Mouse (Mus musculus) forebrain, embryonic 16.5 days (tissue): ENCODE measurements around the gene Gm10271. TPM values are rescaled to one million over a fixed set of nuclear protein-coding genes. Genes with fewer than 3 reads are reported as not detected.
A peak's percentile ranks its signal among the peaks of the same experiment; 100 is the strongest.

Experiments used
- ATAC-seq: fragments of 200-750 bp; cut with Nextera tagmentation; 2 replicates; pipeline ENCODE4 v1.8.0; 2017; ENCODE audit warnings: mild to moderate bottlenecking, moderate library complexity
- H3K27ac ChIP-seq: fragments of 300-500 bp; sonication (generic); 2 replicates; pipeline ENCODE4 v1.5.1; 2014; ENCODE audit warnings: low read length, control low read depth
- H3K27me3 ChIP-seq: fragments of 300-500 bp; sonication (generic); replicated peaks from 2 replicates; pipeline ENCODE4 v1.6.1; 2014; ENCODE audit warnings: low read length; ENCODE audit not compliant: control insufficient read depth, insufficient read depth
- H3K36me3 ChIP-seq: fragments of 300-500 bp; sonication (generic); 2 replicates; pipeline ENCODE4 v1.6.1; 2014; ENCODE audit not compliant: control insufficient read depth, insufficient read depth
- H3K4me1 ChIP-seq: fragments of 300-500 bp; sonication (generic); replicated peaks from 2 replicates; pipeline ENCODE4 v1.6.1; 2014; ENCODE audit warnings: low read length; ENCODE audit not compliant: control insufficient read depth, insufficient read depth
- H3K4me2 ChIP-seq: fragments of 300-500 bp; sonication (generic); 2 replicates; pipeline ENCODE4 v1.6.1; 2014; ENCODE audit warnings: mild to moderate bottlenecking, low read length, control low read depth
- H3K4me3 ChIP-seq: fragments of 300-500 bp; sonication (generic); replicated peaks from 2 replicates; pipeline ENCODE4 v1.5.1; 2014; ENCODE audit warnings: mild to moderate bottlenecking, low read length, control low read depth
- H3K9ac ChIP-seq: fragments of 300-500 bp; sonication (generic); replicated peaks from 2 replicates; pipeline ENCODE4 v1.6.1; 2014; ENCODE audit warnings: low read depth, low read length, control low read depth
- H3K9me3 ChIP-seq: fragments of 300-500 bp; sonication (generic); 2 replicates; pipeline ENCODE4 v1.6.1; 2016; ENCODE audit warnings: low read length; ENCODE audit not compliant: control insufficient read depth
- WGBS: fragments of 180-500 bp; shearing (Covaris S2); extraction: QIAGEN DNeasy Blood & Tissue Kit; methylation state at CpG from one replicate; pipeline ENCODE4 v1.1.7; 2014; 5-methylcytosine and 5-hydroxymethylcytosine counted together
- polyA plus RNA-seq: library from polyadenylated mRNA; unstranded; fragments of >200 nt; fragmentation: Nextera tagmentation; extraction: Ambion mirVana; gene quantifications from 2 replicates; pipeline ENCODE4 v1.2.1, GENCODE M21; 2015

The Gm10271 gene
- polyA plus RNA-seq, 1 experiment from 2014 or later = not detected

DNA sequence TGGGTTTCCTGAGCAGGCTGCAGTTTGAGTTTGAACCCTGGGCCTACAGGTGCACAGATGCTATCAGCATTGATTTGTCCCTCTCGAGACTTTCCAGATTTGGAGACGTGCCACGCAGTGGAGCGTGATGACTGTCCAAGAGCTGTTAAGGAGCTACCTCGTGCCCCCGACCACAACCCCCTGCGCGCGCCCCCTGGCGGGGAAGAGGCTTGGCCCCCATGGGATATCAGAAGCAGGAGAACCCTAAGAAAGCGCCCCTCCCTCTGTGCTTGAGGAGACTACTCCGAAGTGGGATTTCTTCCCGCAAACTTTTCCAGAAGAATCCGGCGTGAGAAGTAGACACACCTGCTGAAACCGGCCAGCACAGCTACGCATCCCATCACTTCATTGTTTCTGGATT, 9.6 kb downstream of the Gm10271 start:
- H3K4me1 ChIP-seq = no peaks in the 10 kb centered on the region
- ATAC-seq = no peak
- H3K4me3 ChIP-seq = no peak overlapping the region
- no peak overlapping the region for H3K27ac ChIP-seq
- H3K9me3 ChIP-seq = no peaks in the 10 kb centered on the region
- no peak overlapping the region for H3K9ac ChIP-seq
- H3K27me3 ChIP-seq = no peaks in the 10 kb centered on the region
- no peaks in the 10 kb centered on the region for H3K36me3 ChIP-seq
- no peak overlapping the region for H3K4me2 ChIP-seq
- WGBS = 56% methylated on average over 17 of the region's 17 CpGs

DNA sequence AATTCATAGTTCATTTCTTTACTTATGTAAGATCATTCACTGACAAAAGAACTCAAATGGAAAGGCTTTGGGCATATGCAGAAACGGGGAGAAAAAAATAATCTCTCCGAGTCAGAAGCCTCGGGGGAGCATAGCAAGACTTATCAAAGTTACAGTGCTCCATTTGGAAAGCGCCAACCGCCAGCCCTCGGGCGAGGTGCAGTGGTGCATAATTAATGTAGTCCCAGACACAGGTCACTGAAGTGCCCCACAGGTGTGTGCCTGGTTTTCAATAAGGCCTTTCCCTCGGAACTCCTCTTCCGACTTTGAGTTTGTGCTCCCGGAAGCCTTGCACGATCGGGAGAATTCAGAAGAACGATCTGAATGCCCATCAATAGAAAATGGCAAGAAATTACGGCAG, 10.3 kb downstream of the Gm10271 start:
- no peak for ATAC-seq
- no peak overlapping the region for H3K27ac ChIP-seq
- H3K9me3 ChIP-seq = no peaks in the 10 kb centered on the region
- 82% methylated on average over 14 of the region's 14 CpGs for WGBS
- no peak overlapping the region for H3K4me3 ChIP-seq
- H3K9ac ChIP-seq = no peak overlapping the region
- no peak overlapping the region for H3K4me2 ChIP-seq
- no peaks in the 10 kb centered on the region for H3K27me3 ChIP-seq
- no peaks in the 10 kb centered on the region for H3K36me3 ChIP-seq
- no peaks in the 10 kb centered on the region for H3K4me1 ChIP-seq

DNA sequence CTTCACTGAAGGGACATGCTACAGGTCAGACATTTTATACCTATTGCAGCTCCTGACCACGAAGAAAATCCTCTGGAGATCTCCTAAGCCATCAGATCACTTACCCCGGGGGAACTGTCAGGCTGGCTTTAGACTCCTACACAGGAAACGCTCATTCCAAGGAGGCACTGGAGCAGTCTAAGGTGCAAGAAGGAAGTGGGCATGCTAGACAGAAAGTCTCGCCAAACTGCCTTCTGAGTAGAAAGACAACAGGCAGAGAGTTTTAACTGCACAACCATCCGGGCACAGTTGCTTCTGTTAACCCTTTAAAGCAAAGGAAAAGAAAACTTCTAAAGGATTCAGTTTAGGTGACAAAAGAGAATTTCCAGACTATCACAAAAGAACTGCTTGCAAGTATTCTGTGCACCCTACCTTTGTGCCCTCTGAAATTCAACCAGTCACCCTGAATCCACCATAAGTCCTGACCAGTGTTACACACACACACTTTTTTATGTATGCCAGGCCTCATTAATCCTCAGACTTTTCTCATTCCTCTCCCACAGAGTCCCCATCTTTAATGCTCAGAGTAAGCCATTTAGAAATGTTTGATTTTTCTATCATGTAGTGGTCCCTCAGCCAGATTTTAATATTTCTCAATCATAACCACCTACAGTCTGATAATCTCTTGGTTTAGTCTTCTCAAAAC, 14.4 kb downstream of the Gm10271 start:
- no peaks in the 10 kb centered on the region for H3K4me1 ChIP-seq
- H3K27me3 ChIP-seq = no peaks in the 10 kb centered on the region
- ATAC-seq = no peak
- WGBS = 50% methylated on average over 5 of the region's 5 CpGs
- no peaks in the 10 kb centered on the region for H3K36me3 ChIP-seq
- no peak overlapping the region for H3K4me2 ChIP-seq
- H3K9ac ChIP-seq = no peak overlapping the region
- H3K9me3 ChIP-seq = no peaks in the 10 kb centered on the region
- no peak overlapping the region for H3K27ac ChIP-seq
- no peak overlapping the region for H3K4me3 ChIP-seq

GRCm38 (mm10) chr10:116956483-116957158, 15.8 kb downstream of the Gm10271 start:
- no peaks in the 10 kb centered on the region for H3K27me3 ChIP-seq
- 92% methylated on average over 11 of the region's 11 CpGs for WGBS
- H3K4me2 ChIP-seq = no peak overlapping the region
- H3K27ac ChIP-seq = no peak overlapping the region
- no peak overlapping the region for H3K4me3 ChIP-seq
- ATAC-seq = no peak
- H3K9ac ChIP-seq = no peak overlapping the region
- H3K9me3 ChIP-seq = no peaks in the 10 kb centered on the region
- H3K4me1 ChIP-seq = no peaks in the 10 kb centered on the region
- H3K36me3 ChIP-seq = no peaks in the 10 kb centered on the region

- H3K9ac ChIP-seq = no peak overlapping the region
- 95% methylated on average over 6 of the region's 6 CpGs for WGBS
- no peak overlapping the region for H3K4me2 ChIP-seq
- H3K27ac ChIP-seq = no peak overlapping the region
- H3K4me3 ChIP-seq = no peak overlapping the region
- no peaks in the 10 kb centered on the region for H3K36me3 ChIP-seq
- H3K9me3 ChIP-seq = no peaks in the 10 kb centered on the region
- no peak for ATAC-seq
- no peaks in the 10 kb centered on the region for H3K27me3 ChIP-seq
- H3K4me1 ChIP-seq = 0 out of 2 replicates have a peak, but pooled peaks cover 4% of the 10 kb centered on the region
These were observed 17.2 kb downstream of the Gm10271 start for GRCm38 (mm10) chr10:116955191-116955590.

DNA sequence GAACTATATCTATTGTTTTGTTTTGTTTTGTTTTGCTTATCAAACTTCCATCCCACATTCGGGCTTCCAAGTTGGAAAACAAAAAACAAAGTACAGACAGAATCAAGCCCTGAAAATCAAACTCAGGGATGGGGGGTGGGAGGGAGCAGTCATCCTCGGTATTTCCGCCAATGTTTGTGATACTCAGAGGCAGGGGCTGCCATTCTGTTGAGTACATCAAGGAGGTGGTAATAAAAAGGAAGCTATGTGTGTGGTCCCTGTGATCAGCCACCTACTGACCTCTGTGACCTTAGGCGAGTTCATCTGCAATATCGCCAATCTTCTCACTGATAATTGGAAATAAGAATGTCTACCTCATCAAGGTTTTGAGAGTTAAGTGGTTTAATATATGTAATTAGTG, 21.5 kb downstream of the Gm10271 start:
- H3K4me1 ChIP-seq = peaks cover 14% of the 10 kb centered on the region
- no peak overlapping the region for H3K9ac ChIP-seq
- peak overlapping the region; percentile 83 for H3K4me3 ChIP-seq
- H3K27me3 ChIP-seq = no peaks in the 10 kb centered on the region
- H3K27ac ChIP-seq = no peak overlapping the region
- WGBS = 38% methylated on average over 5 of the region's 5 CpGs
- ATAC-seq = no peak
- H3K4me2 ChIP-seq = peak overlapping the region; percentile 46
- no peaks in the 10 kb centered on the region for H3K9me3 ChIP-seq
- no peaks in the 10 kb centered on the region for H3K36me3 ChIP-seq

GRCm38 (mm10) chr10:116950009-116950769, 22.2 kb downstream of the Gm10271 start, which contains the start of gene Rab3ip:
Rab3ip (minus strand) TSS chr10:116950769.
- H3K9ac ChIP-seq = peak within 1 kb of the TSS; percentile 79
- H3K4me3 ChIP-seq = peak within 1 kb of the TSS; percentile 83
- peaks cover 14% of the 10 kb centered on the region for H3K4me1 ChIP-seq
- peak within 1 kb of the TSS; percentile 69 for H3K4me2 ChIP-seq
- peak within 1 kb of the TSS; percentile 69 for H3K27ac ChIP-seq
- WGBS = under 1% methylated on average over 74 of the region's 103 CpGs
- H3K36me3 ChIP-seq = no peaks in the 10 kb centered on the region
- ATAC-seq = peak; percentile 94
- no peaks in the 10 kb centered on the region for H3K9me3 ChIP-seq
- H3K27me3 ChIP-seq = no peaks in the 10 kb centered on the region

DNA sequence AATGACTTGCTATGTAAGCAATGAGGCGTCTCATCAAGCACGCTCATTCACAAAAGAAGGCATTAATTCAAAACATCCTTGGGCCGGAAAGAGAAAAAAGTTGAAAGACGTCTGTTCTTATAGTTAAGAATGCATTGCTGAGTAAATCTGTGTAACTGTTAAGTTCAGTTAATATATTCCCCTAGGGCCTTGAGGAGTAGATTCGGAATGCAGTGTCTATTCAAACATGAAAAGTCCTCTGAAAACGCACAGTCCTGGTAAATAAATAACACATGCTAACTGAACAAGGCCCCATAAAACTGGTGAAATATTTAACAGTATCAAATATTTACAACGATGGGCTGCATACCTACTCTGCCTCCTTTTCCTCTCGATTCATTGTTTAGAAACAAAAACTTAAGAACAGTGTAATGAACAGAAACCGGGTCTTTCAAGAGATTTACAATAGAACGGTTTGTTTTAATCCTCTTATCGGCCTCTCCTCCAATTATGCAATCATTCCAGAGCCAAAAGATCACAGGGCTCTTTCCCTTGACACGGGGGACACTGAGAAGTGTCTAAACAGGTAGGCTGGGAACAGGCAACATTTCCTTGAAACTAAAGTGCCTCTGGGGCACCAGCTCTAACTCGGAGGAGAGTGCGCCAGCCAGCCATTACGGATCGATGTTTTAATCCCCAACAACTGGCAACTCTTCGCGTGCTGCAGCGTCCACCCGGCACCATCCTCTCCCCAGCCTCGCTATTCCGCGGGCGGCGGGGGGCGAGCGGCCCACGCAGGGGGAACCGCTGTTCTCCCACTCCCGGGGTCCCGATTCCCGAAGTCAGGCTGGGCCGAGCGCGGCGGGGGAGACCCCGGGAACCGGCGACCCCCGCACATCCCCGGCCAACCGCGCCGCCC, 23.0 kb downstream of the Gm10271 start:
- under 1% methylated on average over 41 of the region's 44 CpGs for WGBS
- Histone ChIP-seq H3K4me1 (peaks cover 14% of the 10 kb centered on the region), H3K9ac (peak overlapping the region; percentile 79), H3K4me3 (peak overlapping the region; percentile 83), H3K36me3 (no peaks in the 10 kb centered on the region), H3K9me3 (no peaks in the 10 kb centered on the region), H3K4me2 (peak overlapping the region; percentile 69), H3K27me3 (no peaks in the 10 kb centered on the region), H3K27ac (peak overlapping the region; percentile 69)
- ATAC-seq = peak; percentile 26
